Mouse (Mus musculus): ENCODE measurements around the gene Rnf207.

Rnf207 gene

GRCm38 (mm10) chr4:152271334-152271733 is 47.5 kb downstream of the Rnf207 start:
- 95% methylated on average over 11 of the region's 11 CpGs for WGBS

DNA sequence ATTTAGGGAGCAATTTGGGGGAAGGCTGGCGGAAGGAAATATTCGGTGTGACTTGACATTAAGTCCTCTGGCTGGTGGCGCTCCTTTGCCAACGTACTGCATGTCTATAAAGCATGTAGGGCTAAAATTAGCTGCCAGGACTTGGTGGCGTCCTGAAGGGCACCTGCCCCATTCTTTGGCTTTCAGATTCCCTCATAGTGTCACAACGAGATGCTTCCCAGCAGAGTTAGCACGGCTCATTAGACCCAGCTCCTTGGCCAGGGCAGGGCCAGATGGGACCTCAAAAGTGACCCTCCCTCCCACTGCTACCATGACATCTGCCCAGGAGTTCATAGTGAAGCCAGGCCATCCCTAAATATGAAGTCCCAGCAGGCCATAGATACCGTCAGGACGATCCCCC is 48.2 kb downstream of the Rnf207 start:
- 85% methylated on average over 9 of the region's 9 CpGs for WGBS

GRCm38 (mm10) chr4:152269967-152270366 is 48.8 kb downstream of the Rnf207 start:
- 92% methylated on average over 13 of the region's 13 CpGs for WGBS

DNA sequence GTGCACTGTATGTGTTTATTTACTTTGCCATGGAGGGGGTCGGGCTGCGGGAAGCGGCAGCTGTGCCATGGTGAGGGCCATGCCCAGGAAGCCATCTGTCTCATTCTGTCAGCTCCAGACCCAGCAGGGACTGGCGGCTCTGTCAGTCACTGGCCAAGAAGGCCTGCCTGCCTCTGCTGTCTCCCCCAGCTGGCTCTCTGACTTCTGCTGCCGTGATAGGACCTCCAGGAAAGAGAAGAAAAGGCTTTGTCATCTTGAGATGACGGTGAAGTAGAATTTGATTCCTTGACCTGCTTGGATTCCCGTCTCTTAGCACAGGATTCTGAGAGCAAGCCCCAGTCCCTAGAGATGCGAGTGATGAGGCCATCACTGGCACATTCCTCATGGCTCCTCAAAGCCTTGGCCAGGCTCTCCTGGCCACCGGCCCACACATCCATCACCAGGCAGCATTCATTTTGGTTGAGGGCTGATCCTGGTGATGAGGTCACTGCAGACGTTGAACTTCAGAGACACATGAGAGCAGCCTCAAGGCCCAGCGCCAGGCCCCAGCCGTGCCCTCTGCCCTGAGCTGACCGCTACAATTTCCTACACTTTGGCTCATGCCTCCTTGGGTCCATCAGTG is 50.9 kb downstream of the Rnf207 start:
- WGBS, result 56% methylated on average over 13 of the region's 13 CpGs

DNA sequence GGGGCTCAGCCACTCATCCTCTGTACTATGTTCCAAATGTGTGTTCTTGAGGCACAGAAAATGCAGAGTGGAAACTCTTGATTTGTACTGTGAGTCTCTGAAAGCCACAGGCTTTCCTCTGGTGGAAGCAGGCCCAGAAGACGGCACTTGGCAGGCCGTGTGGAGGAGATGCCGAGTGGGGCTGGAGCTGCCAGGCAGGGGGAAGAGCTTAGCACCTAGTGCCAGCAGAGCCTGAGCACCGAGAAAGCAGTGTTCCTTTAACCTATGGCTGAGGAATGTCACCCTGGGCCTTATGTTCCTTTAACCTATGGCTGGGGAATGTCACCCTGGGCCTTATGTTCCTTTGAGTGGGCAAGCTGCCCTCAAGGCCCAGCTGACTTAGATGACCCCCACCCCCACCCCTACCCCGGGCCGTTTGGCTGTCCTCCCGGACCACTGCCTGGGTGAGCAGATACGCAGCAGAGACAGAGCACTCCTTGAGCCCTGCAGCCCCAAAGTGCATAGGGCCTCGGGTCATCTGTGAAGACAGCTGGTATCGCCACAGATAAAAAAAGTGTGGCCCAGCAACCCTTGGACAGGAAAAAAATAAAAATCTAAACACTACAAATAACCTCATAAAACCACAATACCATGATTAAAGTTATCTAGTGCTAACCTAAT is 52.4 kb downstream of the Rnf207 start:
- 38% methylated on average over 10 of the region's 10 CpGs for WGBS

- WGBS, result 34% methylated on average over 5 of the region's 5 CpGs
Measured at GRCm38 (mm10) chr4:152265791-152266190, 53.0 kb downstream of the Rnf207 start.

- WGBS, result 81% methylated on average over 9 of the region's 9 CpGs
Measured at GRCm38 (mm10) chr4:152264867-152265568, 53.8 kb downstream of the Rnf207 start.

- WGBS, result 43% methylated on average over 4 of the region's 4 CpGs
Measured at GRCm38 (mm10) chr4:152264177-152264530, 54.6 kb downstream of the Rnf207 start.

GRCm38 (mm10) chr4:152263512-152264176 is 55.1 kb downstream of the Rnf207 start:
- 61% methylated on average over 10 of the region's 10 CpGs for WGBS

- WGBS, result 85% methylated on average over 9 of the region's 9 CpGs
Measured at GRCm38 (mm10) chr4:152263089-152263488, 55.7 kb downstream of the Rnf207 start.

DNA sequence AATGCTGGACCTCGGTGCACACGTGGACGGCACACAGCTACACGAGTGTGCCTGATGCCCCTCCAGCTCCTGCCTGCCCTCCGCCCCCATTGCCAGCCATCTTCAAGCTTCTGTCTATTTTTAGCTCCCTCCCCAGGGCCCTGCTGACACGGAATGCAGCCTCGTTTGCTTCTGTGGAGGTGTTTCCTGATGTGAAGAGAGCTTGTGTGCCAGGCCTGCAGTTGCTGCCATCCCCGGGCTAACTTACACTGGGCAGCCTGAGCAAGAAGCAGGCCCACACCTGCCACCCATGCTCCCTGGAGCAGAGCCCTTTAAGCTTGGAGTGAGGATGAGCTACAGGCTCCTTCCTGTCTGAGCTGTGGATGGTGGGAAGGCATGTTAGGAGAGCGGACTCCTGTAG is 56.6 kb downstream of the Rnf207 start:
- 46% methylated on average over 9 of the region's 9 CpGs for WGBS

DNA sequence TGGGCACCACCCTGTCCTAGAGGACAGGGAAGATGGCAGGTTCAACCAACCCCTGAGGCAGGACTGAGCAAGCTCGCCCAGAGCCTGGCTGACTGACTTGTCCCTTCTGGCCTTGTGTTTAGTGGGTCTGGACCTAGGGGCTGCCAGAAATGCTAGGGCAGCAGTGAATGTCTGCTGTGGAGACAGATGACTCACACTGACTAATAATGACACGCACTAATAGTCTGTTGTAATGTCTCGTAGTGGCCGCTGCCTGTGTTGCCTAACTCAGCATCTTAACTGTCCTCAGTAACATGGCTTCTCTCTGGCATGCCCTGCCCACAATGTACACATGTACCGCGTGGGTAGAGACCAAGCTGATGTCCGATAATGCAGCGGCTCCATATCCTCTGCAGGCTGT is 58.3 kb downstream of the Rnf207 start:
- 85% methylated on average over 8 of the region's 8 CpGs for WGBS

GRCm38 (mm10) chr4:152257070-152257469 is 61.7 kb downstream of the Rnf207 start:
- WGBS, result 16% methylated on average over 6 of the region's 6 CpGs

Measured in cerebral cortex, adult 2 months (tissue).